Mouse (Mus musculus) urinary bladder, postnatal 25 days (tissue): ENCODE measurements around the gene E130308A19Rik.

Experiments used
- DNase-seq: peaks from one replicate; pipeline ENCODE4 v3.0.0; 2022; ENCODE audit warnings: low spot score

E130308A19Rik gene

GRCm38 (mm10) chr4:59727878-59728261 lies 101.9 kb downstream of the E130308A19Rik start:
- no peak for DNase-seq

GRCm38 (mm10) chr4:59728839-59729238 lies 102.8 kb downstream of the E130308A19Rik start:
- no peak for DNase-seq

GRCm38 (mm10) chr4:59731544-59731943 lies 105.5 kb downstream of the E130308A19Rik start:
- no peak for DNase-seq

GRCm38 (mm10) chr4:59739321-59739720 lies 113.3 kb downstream of the E130308A19Rik start:
- no peak for DNase-seq

GRCm38 (mm10) chr4:59739882-59740281 lies 113.9 kb downstream of the E130308A19Rik start:
- DNase-seq: no peak

GRCm38 (mm10) chr4:59753491-59754140 lies 127.6 kb downstream of the E130308A19Rik start:
- DNase-seq: no peak

GRCm38 (mm10) chr4:59756332-59757082 lies 130.5 kb downstream of the E130308A19Rik start:
- DNase-seq: peak; percentile 45

GRCm38 (mm10) chr4:59757452-59758435 lies 131.7 kb downstream of the E130308A19Rik start:
- DNase-seq: no peak

- DNase-seq: no peak
Observed at GRCm38 (mm10) chr4:59760016-59760415, 134.0 kb downstream of the E130308A19Rik start.

GRCm38 (mm10) chr4:59760636-59761364 lies 134.8 kb downstream of the E130308A19Rik start:
- peak; percentile 26 for DNase-seq

- DNase-seq: no peak
Observed at GRCm38 (mm10) chr4:59761365-59761729, 135.3 kb downstream of the E130308A19Rik start.

- DNase-seq: no peak
Observed at GRCm38 (mm10) chr4:59764950-59765349, 138.9 kb downstream of the E130308A19Rik start.

GRCm38 (mm10) chr4:59765385-59766005 lies 139.5 kb downstream of the E130308A19Rik start:
- DNase-seq: no peak

- DNase-seq: no peak
Observed at GRCm38 (mm10) chr4:59767717-59768116, 141.7 kb downstream of the E130308A19Rik start.

GRCm38 (mm10) chr4:59772171-59772879 lies 146.3 kb downstream of the E130308A19Rik start:
- no peak for DNase-seq

- DNase-seq: no peak
Observed at GRCm38 (mm10) chr4:59777828-59778227, 151.8 kb downstream of the E130308A19Rik start.

GRCm38 (mm10) chr4:59780568-59780967 lies 154.6 kb downstream of the E130308A19Rik start:
- DNase-seq: no peak

- DNase-seq: no peak
Observed at GRCm38 (mm10) chr4:59782853-59783684, 157.1 kb downstream of the E130308A19Rik start.

GRCm38 (mm10) chr4:59783685-59784279 lies 157.8 kb downstream of the E130308A19Rik start:
- DNase-seq: peak; percentile 92
